Mouse (Mus musculus) heart, embryonic 16.5 days (tissue): ENCODE results near the gene Ttll10. TPM values are rescaled to one million over a fixed set of nuclear protein-coding genes. Genes with fewer than 3 reads are reported as not detected.
A peak's percentile ranks its signal among the peaks of the same experiment; 100 is the strongest.

Experiments
- ATAC-seq: fragments of 200-750 bp; cut with Nextera tagmentation; replicated peaks from 2 replicates; pipeline ENCODE4 v1.8.0; 2017; ENCODE audit warnings: moderate number of reproducible peaks; ENCODE audit not compliant: insufficient read depth, low FRiP score; ENCODE audit errors: extremely low read depth
- H3K27ac ChIP-seq: fragments of 300-500 bp; sonication (generic); 2 replicates; pipeline ENCODE4 v1.5.1; 2014; ENCODE audit warnings: mild to moderate bottlenecking, low read length, control low read depth, moderate library complexity
- H3K27me3 ChIP-seq: fragments of 300-500 bp; sonication (generic); 2 replicates; pipeline ENCODE4 v1.6.1; 2014; ENCODE audit warnings: low read length, mixed read lengths; ENCODE audit not compliant: control insufficient read depth, insufficient read depth
- H3K36me3 ChIP-seq: fragments of 300-500 bp; sonication (generic); 2 replicates; pipeline ENCODE4 v1.6.1; 2014; ENCODE audit not compliant: control insufficient read depth, insufficient read depth
- H3K4me1 ChIP-seq: fragments of 300-500 bp; sonication (generic); 2 replicates; pipeline ENCODE4 v1.6.1; 2014; ENCODE audit warnings: low read length, mixed read lengths; ENCODE audit not compliant: control insufficient read depth, insufficient read depth
- H3K4me2 ChIP-seq: fragments of 300-500 bp; sonication (generic); 2 replicates; pipeline ENCODE4 v1.6.1; 2014; ENCODE audit warnings: low read depth, mild to moderate bottlenecking, control low read depth, low read length
- H3K4me3 ChIP-seq: fragments of 300-500 bp; sonication (generic); 2 replicates; pipeline ENCODE4 v1.5.1; 2014; ENCODE audit warnings: mild to moderate bottlenecking, control low read depth, low read length
- H3K9ac ChIP-seq: fragments of 300-500 bp; sonication (generic); 2 replicates; pipeline ENCODE4 v1.6.1; 2014; ENCODE audit warnings: low read length, control low read depth
- H3K9me3 ChIP-seq: fragments of 300-500 bp; sonication (generic); replicated peaks from 2 replicates; pipeline ENCODE4 v1.6.1; 2016; ENCODE audit warnings: low read length; ENCODE audit not compliant: control insufficient read depth
- WGBS: fragments of 180-500 bp; shearing (Covaris S2); extraction: QIAGEN DNeasy Blood & Tissue Kit; methylation state at CpG from one replicate; pipeline ENCODE4 v1.1.7; 2014; 5-methylcytosine and 5-hydroxymethylcytosine counted together
- polyA plus RNA-seq: library from polyadenylated mRNA; unstranded; fragments of >200 nt; fragmentation: Nextera tagmentation; extraction: Ambion mirVana; gene quantifications from 2 replicates; pipeline ENCODE4 v1.2.1, GENCODE M21; 2015

The Ttll10 gene
- polyA plus RNA-seq, 1 experiment from 2014 or later = 0.33 TPM

- H3K27ac ChIP-seq = no peak overlapping the region
- no peak overlapping the region for H3K4me2 ChIP-seq
- no peak overlapping the region for H3K9ac ChIP-seq
- H3K27me3 ChIP-seq = peaks cover 19% of the 10 kb centered on the region
- H3K4me3 ChIP-seq = no peak overlapping the region
- no peaks in the 10 kb centered on the region for H3K9me3 ChIP-seq
- H3K4me1 ChIP-seq = peaks cover 21% of the 10 kb centered on the region
- no peak for ATAC-seq
- H3K36me3 ChIP-seq = peaks cover 3% of the 10 kb centered on the region; the same call in 1 of the 2 replicates
- 69% methylated on average over 4 of the region's 4 CpGs for WGBS
Observed at GRCm38 (mm10) chr4:156034301-156034700, 24.9 kb downstream of the Ttll10 start.

- no peaks in the 10 kb centered on the region for H3K9me3 ChIP-seq
- H3K27ac ChIP-seq = no peak overlapping the region; the same call in 1 of the 2 replicates
- H3K4me2 ChIP-seq = no peak overlapping the region
- no peak overlapping the region for H3K9ac ChIP-seq
- peaks cover 19% of the 10 kb centered on the region for H3K27me3 ChIP-seq
- no peak for ATAC-seq
- no peak overlapping the region for H3K4me3 ChIP-seq
- peaks cover 21% of the 10 kb centered on the region for H3K4me1 ChIP-seq
- 40% methylated on average over 6 of the region's 6 CpGs for whole genome bisulfite sequencing
- H3K36me3 ChIP-seq = peaks cover 4% of the 10 kb centered on the region; the same call in 1 of the 2 replicates
Observed at GRCm38 (mm10) chr4:156033476-156034119, 25.6 kb downstream of the Ttll10 start.

- WGBS = 74% methylated on average over 4 of the region's 4 CpGs
- H3K9me3 ChIP-seq = no peaks in the 10 kb centered on the region
- no peak overlapping the region for H3K4me3 ChIP-seq
- ATAC-seq = no peak
- H3K36me3 ChIP-seq = peaks cover 4% of the 10 kb centered on the region
- no peak overlapping the region for H3K9ac ChIP-seq
- peak overlapping the region; percentile 96 for H3K27ac ChIP-seq
- peaks cover 19% of the 10 kb centered on the region for H3K27me3 ChIP-seq
- H3K4me1 ChIP-seq = peaks cover 21% of the 10 kb centered on the region
- H3K4me2 ChIP-seq = peak overlapping the region; percentile 70
Observed at GRCm38 (mm10) chr4:156032856-156033255, 26.4 kb downstream of the Ttll10 start.

DNA sequence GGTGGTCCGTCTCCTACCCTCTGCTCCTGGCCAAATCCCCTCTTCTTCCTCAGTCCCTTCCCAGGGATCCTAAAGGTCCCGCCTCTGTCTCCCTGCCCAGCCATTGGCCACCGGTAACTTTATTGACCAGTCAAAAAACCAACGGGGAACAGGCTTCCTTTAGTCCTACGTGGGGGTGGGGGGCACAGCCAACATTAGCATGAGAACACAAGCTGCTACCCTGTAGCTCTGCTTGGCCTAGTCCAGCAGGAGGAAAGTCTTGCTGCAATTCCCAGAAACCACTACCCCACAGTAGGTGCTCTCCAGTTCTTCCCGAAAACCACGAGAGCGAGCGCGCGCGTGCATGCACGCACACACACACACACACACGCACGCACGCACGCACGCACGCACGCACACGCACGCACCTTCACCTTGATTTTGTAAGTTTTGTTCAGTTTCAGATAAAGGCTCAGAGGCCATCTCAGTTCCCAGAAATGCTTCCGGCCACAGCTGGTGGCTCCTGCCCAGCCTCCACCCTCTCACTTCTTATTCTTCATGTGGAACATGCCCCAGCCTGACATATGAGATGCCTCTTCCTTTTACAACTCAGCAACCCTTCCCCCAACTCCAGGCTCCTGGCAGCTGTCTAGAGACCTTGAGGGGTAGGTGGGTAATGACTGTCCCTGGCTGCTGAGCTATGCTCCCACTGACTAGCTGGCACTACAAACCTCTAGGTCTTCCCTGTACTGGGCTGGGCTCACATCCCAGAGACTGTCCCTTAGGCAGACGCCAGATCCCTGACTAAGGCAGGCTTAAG is 27.4 kb downstream of the Ttll10 start:
- Histone ChIP-seq H3K9me3 (no peaks in the 10 kb centered on the region), H3K4me2 (peak overlapping the region; percentile 70), H3K27me3 (peaks cover 19% of the 10 kb centered on the region), H3K27ac (peak overlapping the region; percentile 96), H3K9ac (peak overlapping the region; percentile 78), H3K4me3 (peak overlapping the region; percentile 68), H3K36me3 (peaks cover 4% of the 10 kb centered on the region), H3K4me1 (peaks cover 21% of the 10 kb centered on the region)
- whole genome bisulfite sequencing = under 1% methylated on average over 24 of the region's 24 CpGs
- peak; percentile 90 for ATAC-seq

- Histone ChIP-seq H3K9me3 (no peaks in the 10 kb centered on the region), H3K4me3 (peak overlapping the region; percentile 68), H3K9ac (peak overlapping the region; percentile 78), H3K36me3 (peaks cover 4% of the 10 kb centered on the region), H3K27me3 (peaks cover 18% of the 10 kb centered on the region), H3K27ac (peak overlapping the region; percentile 96), H3K4me1 (peaks cover 24% of the 10 kb centered on the region), H3K4me2 (peak overlapping the region; percentile 70)
- WGBS = 8% methylated on average over 7 of the region's 7 CpGs
- ATAC-seq = peak; percentile 10; the same call in 1 of the 2 replicates
Observed at GRCm38 (mm10) chr4:156031255-156031592, 28.0 kb downstream of the Ttll10 start.

DNA sequence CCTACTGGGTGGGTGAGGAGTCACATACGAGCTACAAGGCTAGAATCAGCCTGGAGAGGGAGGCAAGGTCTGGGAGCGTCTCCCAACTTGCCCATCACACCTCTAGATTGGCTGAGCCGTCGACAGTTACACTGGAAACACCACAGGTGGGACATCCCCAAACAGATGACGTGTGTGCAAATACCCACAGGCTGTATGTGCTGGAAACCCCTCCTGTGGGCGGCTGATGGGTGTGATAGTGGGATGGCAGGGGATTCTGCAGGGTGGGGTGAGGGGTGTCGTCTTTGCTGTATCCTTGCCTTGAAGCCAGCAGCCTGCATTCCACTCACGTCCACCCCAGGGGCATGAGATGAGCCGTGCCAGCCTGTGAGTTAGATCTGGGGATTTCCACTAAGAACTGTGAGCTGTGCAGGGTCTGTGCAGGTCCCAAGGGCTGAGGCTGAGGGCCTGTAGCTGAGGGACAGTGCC is 28.5 kb downstream of the Ttll10 start:
- Histone ChIP-seq H3K27ac (peak overlapping the region; percentile 96), H3K9me3 (no peaks in the 10 kb centered on the region), H3K36me3 (peaks cover 4% of the 10 kb centered on the region), H3K4me3 (peak overlapping the region; percentile 68), H3K4me1 (peaks cover 29% of the 10 kb centered on the region), H3K9ac (peak overlapping the region; percentile 78), H3K27me3 (peaks cover 14% of the 10 kb centered on the region), H3K4me2 (peak overlapping the region; percentile 70)
- ATAC-seq = no peak
- WGBS = 39% methylated on average over 9 of the region's 9 CpGs

- H3K9me3 ChIP-seq = no peaks in the 10 kb centered on the region
- WGBS = 90% methylated on average over 7 of the region's 7 CpGs
- no peak for ATAC-seq
- H3K4me2 ChIP-seq = no peak overlapping the region
- H3K36me3 ChIP-seq = peaks cover 4% of the 10 kb centered on the region
- H3K9ac ChIP-seq = no peak overlapping the region
- peaks cover 30% of the 10 kb centered on the region for H3K4me1 ChIP-seq
- no peaks in the 10 kb centered on the region for H3K27me3 ChIP-seq
- no peak overlapping the region for H3K27ac ChIP-seq
- no peak overlapping the region for H3K4me3 ChIP-seq
Observed at GRCm38 (mm10) chr4:156028580-156028979, 30.6 kb downstream of the Ttll10 start.

GRCm38 (mm10) chr4:156026013-156026412 is 33.2 kb downstream of the Ttll10 start, which contains the start of gene Tnfrsf18:
Tnfrsf18 (plus strand) TSS chr4:156026164.
- Histone ChIP-seq H3K4me1 (peaks cover 25% of the 10 kb centered on the region), H3K4me2 (0 out of 2 replicates have a peak within 1 kb of the TSS, but pooled peaks have one; percentile 10), H3K36me3 (peaks cover 4% of the 10 kb centered on the region), H3K9ac (peak within 1 kb of the TSS; percentile 51), H3K9me3 (no peaks in the 10 kb centered on the region), H3K27ac (peak within 1 kb of the TSS; percentile 22; the same call in 1 of the 2 replicates), H3K27me3 (no peaks in the 10 kb centered on the region), H3K4me3 (no peak within 1 kb of the TSS)
- 6% methylated on average over 4 of the region's 4 CpGs for WGBS
- ATAC-seq = peak; percentile 53

GRCm38 (mm10) chr4:156024184-156024583 is 35.0 kb downstream of the Ttll10 start:
- ATAC-seq = no peak
- Histone ChIP-seq H3K4me1 (peaks cover 16% of the 10 kb centered on the region), H3K9ac (no peak overlapping the region), H3K27me3 (no peaks in the 10 kb centered on the region), H3K4me3 (no peak overlapping the region), H3K27ac (peak overlapping the region; percentile 52; the same call in 1 of the 2 replicates), H3K4me2 (no peak overlapping the region), H3K9me3 (no peaks in the 10 kb centered on the region), H3K36me3 (no peaks in the 10 kb centered on the region; the same call in 1 of the 2 replicates)
- WGBS = 71% methylated on average over 7 of the region's 7 CpGs
